Mouse (Mus musculus): ENCODE measurements at regions not wholly inside any gene's neighbourhood (a gene's known extent, or its start where the extent isn't known, plus 50 kb on each side); places are given as distances from the start of the nearest gene placed in this dataset.

DNA sequence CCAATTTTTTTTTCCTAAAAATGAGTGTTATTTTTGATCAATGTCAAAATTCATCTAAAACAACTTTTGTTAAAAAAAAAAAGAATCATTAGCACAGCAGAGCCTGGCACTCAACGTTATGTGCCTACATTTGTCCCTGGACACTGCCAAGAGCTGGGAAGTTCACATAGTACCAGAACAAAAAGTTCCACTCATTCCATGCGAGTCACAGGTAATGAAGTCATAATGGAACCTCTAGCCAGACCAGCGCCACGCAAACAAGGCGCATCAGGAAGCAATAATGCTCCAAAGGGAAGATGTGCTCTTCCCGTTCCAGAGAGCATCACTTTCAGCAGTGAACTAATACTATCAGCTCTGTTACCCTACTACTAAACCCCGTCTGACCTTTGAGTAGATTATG lies 257.0 kb upstream of the 1700056E22Rik start:
- Histone ChIP-seq H3K9ac (ENCODE audit: low read depth, low read length) (no peak overlapping the region), H3K27me3 (replicated peaks; ENCODE audit: control insufficient read depth, insufficient read depth, low read length) (peaks cover 19% of the 10 kb centered on the region; the same call in 1 of the 2 replicates), H3K4me1 (ENCODE audit: control insufficient read depth, insufficient read depth, low read length) (peaks cover 5% of the 10 kb centered on the region), H3K4me3 (ENCODE audit: low read depth, low read length) (no peak overlapping the region), H3K9me3 (ENCODE audit: control insufficient read depth, low read length) (no peaks in the 10 kb centered on the region), H3K36me3 (ENCODE audit: control insufficient read depth, insufficient read depth, low read length) (no peaks in the 10 kb centered on the region), H3K4me2 (ENCODE audit: low read depth, low read length) (no peak overlapping the region), H3K27ac (replicated peaks; ENCODE audit: low read depth, low read length) (no peak overlapping the region)
- no peak for DNase-seq (ENCODE audit: low spot score)
- WGBS = 83% methylated on average over 7 of the region's 7 CpGs
- no peak for ATAC-seq (ENCODE audit: low read depth)

GRCm38 (mm10) chr1:184289733-184290416 lies 255.8 kb upstream of the 1700056E22Rik start:
- no peaks in the 10 kb centered on the region for H3K9me3 ChIP-seq (ENCODE audit: control insufficient read depth, low read length)
- H3K4me1 ChIP-seq (ENCODE audit: control insufficient read depth, insufficient read depth, low read length) = peaks cover 5% of the 10 kb centered on the region
- DNase-seq (ENCODE audit: low spot score) = peak; percentile 83
- 0 out of 2 replicates have a peak, but pooled peaks have one; percentile 37 for ATAC-seq (ENCODE audit: low read depth)
- H3K9ac ChIP-seq (ENCODE audit: low read depth, low read length) = no peak overlapping the region
- no peak overlapping the region for H3K4me3 ChIP-seq (ENCODE audit: low read depth, low read length)
- H3K27ac ChIP-seq (replicated peaks; ENCODE audit: low read depth, low read length) = peak overlapping the region; percentile 16; the same call in 1 of the 2 replicates
- H3K27me3 ChIP-seq (replicated peaks; ENCODE audit: control insufficient read depth, insufficient read depth, low read length) = peaks cover 19% of the 10 kb centered on the region; the same call in 1 of the 2 replicates
- no peak overlapping the region for H3K4me2 ChIP-seq (ENCODE audit: low read depth, low read length)
- WGBS = 41% methylated on average over 7 of the region's 7 CpGs
- no peaks in the 10 kb centered on the region for H3K36me3 ChIP-seq (ENCODE audit: control insufficient read depth, insufficient read depth, low read length)

GRCm38 (mm10) chr1:184281768-184282167 lies 247.7 kb upstream of the 1700056E22Rik start:
- Histone ChIP-seq H3K4me3 (ENCODE audit: low read depth, low read length) (no peak overlapping the region), H3K4me2 (ENCODE audit: low read depth, low read length) (no peak overlapping the region), H3K27ac (replicated peaks; ENCODE audit: low read depth, low read length) (no peak overlapping the region), H3K36me3 (ENCODE audit: control insufficient read depth, insufficient read depth, low read length) (no peaks in the 10 kb centered on the region), H3K4me1 (ENCODE audit: control insufficient read depth, insufficient read depth, low read length) (no peaks in the 10 kb centered on the region), H3K27me3 (replicated peaks; ENCODE audit: control insufficient read depth, insufficient read depth, low read length) (no peaks in the 10 kb centered on the region), H3K9me3 (ENCODE audit: control insufficient read depth, low read length) (no peaks in the 10 kb centered on the region), H3K9ac (ENCODE audit: low read depth, low read length) (no peak overlapping the region)
- 80% methylated on average over 5 of the region's 5 CpGs for WGBS
- DNase-seq (ENCODE audit: low spot score) (no peak), ATAC-seq (ENCODE audit: low read depth) (no peak)

DNA sequence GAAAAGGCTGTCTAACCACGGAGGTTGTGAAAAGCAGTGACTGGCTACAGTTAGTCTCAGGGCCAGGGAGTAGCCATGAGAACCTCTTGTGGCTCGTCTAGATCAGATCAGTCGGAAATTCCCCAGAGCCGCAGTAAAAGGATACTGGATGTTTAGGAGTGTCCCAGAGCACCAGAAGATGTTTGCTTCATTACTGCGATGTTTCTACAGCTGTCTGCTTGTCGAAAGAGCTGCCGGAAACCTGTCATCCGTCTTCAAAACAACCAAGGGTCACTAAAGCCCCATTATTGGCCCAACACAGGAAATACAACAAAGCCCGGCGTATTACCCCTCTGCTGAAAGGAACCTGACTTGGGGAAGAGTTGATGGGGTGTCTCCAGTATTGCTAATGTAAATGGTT lies 245.2 kb upstream of the 1700056E22Rik start:
- no peak for ATAC-seq (ENCODE audit: low read depth)
- no peak for DNase-seq (ENCODE audit: low spot score)

GRCm38 (mm10) chr1:184277001-184277400 lies 242.9 kb upstream of the 1700056E22Rik start:
- WGBS = 74% methylated on average over 2 of the region's 2 CpGs
- Histone ChIP-seq H3K27ac (replicated peaks; ENCODE audit: low read depth, low read length) (no peak overlapping the region), H3K4me2 (ENCODE audit: low read depth, low read length) (no peak overlapping the region), H3K4me1 (ENCODE audit: control insufficient read depth, insufficient read depth, low read length) (no peaks in the 10 kb centered on the region), H3K27me3 (replicated peaks; ENCODE audit: control insufficient read depth, insufficient read depth, low read length) (no peaks in the 10 kb centered on the region), H3K36me3 (ENCODE audit: control insufficient read depth, insufficient read depth, low read length) (no peaks in the 10 kb centered on the region), H3K9ac (ENCODE audit: low read depth, low read length) (no peak overlapping the region), H3K9me3 (ENCODE audit: control insufficient read depth, low read length) (no peaks in the 10 kb centered on the region), H3K4me3 (ENCODE audit: low read depth, low read length) (no peak overlapping the region)
- ATAC-seq (ENCODE audit: low read depth) (no peak), DNase-seq (ENCODE audit: low spot score) (no peak)

More for the DNA sequence above, 245.2 kb upstream of the 1700056E22Rik start:
- no peaks in the 10 kb centered on the region for H3K27me3 ChIP-seq (replicated peaks; ENCODE audit: control insufficient read depth, insufficient read depth, low read length)
- H3K4me1 ChIP-seq (ENCODE audit: control insufficient read depth, insufficient read depth, low read length) = no peaks in the 10 kb centered on the region
- no peak overlapping the region for H3K27ac ChIP-seq (replicated peaks; ENCODE audit: low read depth, low read length)
- H3K36me3 ChIP-seq (ENCODE audit: control insufficient read depth, insufficient read depth, low read length) = no peaks in the 10 kb centered on the region
- 49% methylated on average over 10 of the region's 10 CpGs for WGBS
- no peak overlapping the region for H3K4me3 ChIP-seq (ENCODE audit: low read depth, low read length)
- H3K9me3 ChIP-seq (ENCODE audit: control insufficient read depth, low read length) = no peaks in the 10 kb centered on the region
- H3K9ac ChIP-seq (ENCODE audit: low read depth, low read length) = no peak overlapping the region
- H3K4me2 ChIP-seq (ENCODE audit: low read depth, low read length) = no peak overlapping the region

- Histone ChIP-seq H3K4me2 (ENCODE audit: low read depth, low read length) (no peak overlapping the region), H3K36me3 (ENCODE audit: control insufficient read depth, insufficient read depth, low read length) (no peaks in the 10 kb centered on the region), H3K27me3 (replicated peaks; ENCODE audit: control insufficient read depth, insufficient read depth, low read length) (no peaks in the 10 kb centered on the region), H3K4me1 (ENCODE audit: control insufficient read depth, insufficient read depth, low read length) (no peaks in the 10 kb centered on the region), H3K9ac (ENCODE audit: low read depth, low read length) (no peak overlapping the region), H3K27ac (replicated peaks; ENCODE audit: low read depth, low read length) (no peak overlapping the region), H3K9me3 (ENCODE audit: control insufficient read depth, low read length) (no peaks in the 10 kb centered on the region), H3K4me3 (ENCODE audit: low read depth, low read length) (no peak overlapping the region)
- no peak for ATAC-seq (ENCODE audit: low read depth)
- no peak for DNase-seq (ENCODE audit: low spot score)
- 81% methylated on average over 9 of the region's 9 CpGs for WGBS
Observed at GRCm38 (mm10) chr1:184275877-184276276, 241.8 kb upstream of the 1700056E22Rik start.

GRCm38 (mm10) chr1:184275396-184275795 lies 241.3 kb upstream of the 1700056E22Rik start:
- DNase-seq (ENCODE audit: low spot score) = no peak
- Histone ChIP-seq H3K27ac (replicated peaks; ENCODE audit: low read depth, low read length) (no peak overlapping the region), H3K4me2 (ENCODE audit: low read depth, low read length) (no peak overlapping the region), H3K4me3 (ENCODE audit: low read depth, low read length) (no peak overlapping the region), H3K4me1 (ENCODE audit: control insufficient read depth, insufficient read depth, low read length) (no peaks in the 10 kb centered on the region), H3K36me3 (ENCODE audit: control insufficient read depth, insufficient read depth, low read length) (no peaks in the 10 kb centered on the region), H3K9me3 (ENCODE audit: control insufficient read depth, low read length) (no peaks in the 10 kb centered on the region), H3K9ac (ENCODE audit: low read depth, low read length) (no peak overlapping the region), H3K27me3 (replicated peaks; ENCODE audit: control insufficient read depth, insufficient read depth, low read length) (no peaks in the 10 kb centered on the region)
- ATAC-seq (ENCODE audit: low read depth) = no peak
- WGBS = 97% methylated on average over 3 of the region's 3 CpGs

DNA sequence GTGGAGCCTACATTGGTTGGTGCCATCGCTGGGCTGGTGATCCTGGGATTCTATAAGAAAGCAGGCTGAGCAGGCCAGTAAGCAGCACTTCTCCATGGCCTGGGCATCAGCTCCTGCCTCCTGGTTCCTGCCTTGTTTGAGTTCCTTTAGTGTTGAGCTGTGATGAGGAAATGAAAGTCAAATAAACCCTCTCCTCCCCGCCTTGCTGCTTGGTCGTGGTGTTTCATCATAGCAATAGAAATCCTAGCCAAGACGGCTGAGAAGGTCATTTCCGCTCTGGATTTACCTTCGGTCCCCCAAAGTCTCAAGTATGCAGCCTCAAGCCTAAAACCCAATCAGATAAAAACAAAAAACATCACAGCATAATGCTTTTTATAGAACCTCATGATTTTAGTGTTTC lies 240.6 kb upstream of the 1700056E22Rik start:
- Histone ChIP-seq H3K4me3 (ENCODE audit: low read depth, low read length) (no peak overlapping the region), H3K9ac (ENCODE audit: low read depth, low read length) (no peak overlapping the region), H3K4me2 (ENCODE audit: low read depth, low read length) (no peak overlapping the region), H3K27ac (replicated peaks; ENCODE audit: low read depth, low read length) (no peak overlapping the region), H3K27me3 (replicated peaks; ENCODE audit: control insufficient read depth, insufficient read depth, low read length) (no peaks in the 10 kb centered on the region), H3K9me3 (ENCODE audit: control insufficient read depth, low read length) (no peaks in the 10 kb centered on the region), H3K36me3 (ENCODE audit: control insufficient read depth, insufficient read depth, low read length) (no peaks in the 10 kb centered on the region), H3K4me1 (ENCODE audit: control insufficient read depth, insufficient read depth, low read length) (no peaks in the 10 kb centered on the region)
- no peak for DNase-seq (ENCODE audit: low spot score)
- no peak for ATAC-seq (ENCODE audit: low read depth)
- 89% methylated on average over 6 of the region's 6 CpGs for WGBS

DNA sequence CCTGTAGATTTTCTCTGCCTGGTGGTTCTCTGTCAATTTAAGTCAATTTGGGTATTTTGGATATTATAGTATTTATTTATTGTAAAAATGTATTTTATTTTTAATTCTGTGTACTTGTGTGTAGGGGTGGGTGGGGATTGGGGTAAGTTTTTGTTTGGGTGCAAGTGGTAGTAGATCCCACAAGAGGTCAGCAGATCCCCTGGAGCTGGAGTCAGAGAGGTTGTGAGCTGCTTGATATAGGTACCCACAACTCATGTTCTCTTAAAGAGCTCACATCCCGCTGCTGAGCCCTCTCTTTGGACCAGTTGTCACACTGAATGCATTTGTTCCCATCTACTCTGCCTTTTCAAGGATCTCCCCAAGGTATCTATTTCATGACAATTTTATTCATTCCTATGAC lies 239.6 kb upstream of the 1700056E22Rik start:
- Histone ChIP-seq H3K9ac (ENCODE audit: low read depth, low read length) (no peak overlapping the region), H3K27ac (replicated peaks; ENCODE audit: low read depth, low read length) (no peak overlapping the region), H3K4me2 (ENCODE audit: low read depth, low read length) (no peak overlapping the region), H3K9me3 (ENCODE audit: control insufficient read depth, low read length) (no peaks in the 10 kb centered on the region), H3K4me3 (ENCODE audit: low read depth, low read length) (no peak overlapping the region), H3K36me3 (ENCODE audit: control insufficient read depth, insufficient read depth, low read length) (no peaks in the 10 kb centered on the region), H3K27me3 (replicated peaks; ENCODE audit: control insufficient read depth, insufficient read depth, low read length) (no peaks in the 10 kb centered on the region), H3K4me1 (ENCODE audit: control insufficient read depth, insufficient read depth, low read length) (no peaks in the 10 kb centered on the region)
- no peak for ATAC-seq (ENCODE audit: low read depth)
- 74% methylated on average over 1 of the region's 1 CpGs for WGBS
- no peak for DNase-seq (ENCODE audit: low spot score)
